Mouse (Mus musculus) left cerebral cortex, adult 18-20 months (tissue): ENCODE results near the gene Selenop. TPM values are rescaled to one million over a fixed set of nuclear protein-coding genes. Genes with fewer than 3 reads are reported as not detected.

Experiments used
- total RNA-seq, 2 experiments: library from RNA; stranded (reverse); gene quantifications; 2 replicates each; pipeline ENCODE4 v1.2.3; 2021

Selenop gene
- total RNA-seq, 2 experiments from 2014 or later, result 241 to 307 TPM

Other genes starting within 250 kb of the Selenop start
- gene Ccdc152, start 35.0 kb downstream of the Selenop start, total RNA-seq, result not detected